Mouse (Mus musculus) heart, postnatal 14 days (tissue): ENCODE data around the gene Mrgprb1. TPM values are rescaled to one million over a fixed set of nuclear protein-coding genes. Genes with fewer than 3 reads are reported as not detected.
"Not testable (repeated sequence)": the region's sequence is repeated elsewhere in the genome, so short reads cannot be mapped to it uniquely, and the experiment has no call there.

Experiments used
- DNase-seq, 2 experiments: peaks; one replicate each; pipeline ENCODE4 v3.0.0; 2021 to 2022
- intact Hi-C: fragments of 180-260 bp; cut with DNase I; formaldehyde crosslinking; loops from one replicate; pipeline ENCODE4 v1.15.1; 2025
- long read RNA-seq, 2 experiments: library from polyadenylated mRNA; stranded (forward); transcript quantifications; one replicate each; pipeline ENCODE4 v2.0.0; 2021
- total RNA-seq, 2 experiments: library from RNA; stranded (reverse); gene quantifications; 2 replicates each; pipeline ENCODE4 v1.2.3; 2021

Gene Mrgprb1
- total RNA-seq = under 1 TPM; 0.12 to 0.62 TPM
- long read RNA-seq, experiment 1 = 0 reads
- long read RNA-seq, experiment 2 = 0 reads

- intact Hi-C loops = no loop called here
- no peak for DNase-seq
These were observed at the start of gene Mrgprb1 for GRCm38 (mm10) chr7:48456242-48456641. Gene Mrgprb1 (minus strand): TSS chr7:48456342.

GRCm38 (mm10) chr7:48499221-48499620 is 43.1 kb upstream of the Mrgprb1 start, which contains the start of gene Mrgprx2:
Gene Mrgprx2 (minus strand): TSS chr7:48499321.
- intact Hi-C loops = no loop called here
- DNase-seq = no peak

- no peak for DNase-seq
- intact Hi-C loops = no loop called here
These were observed 19.6 kb downstream of the Mrgprb1 start for GRCm38 (mm10) chr7:48436581-48436980.

GRCm38 (mm10) chr7:48435936-48436335 is 20.2 kb downstream of the Mrgprb1 start:
- DNase-seq, intact Hi-C loops: not testable (repeated sequence)

Other genes with a start within 250 kb of the Mrgprb1 start
- gene Mrgprb8, start 67.8 kb downstream of the Mrgprb1 start, total RNA-seq = not detected
- gene Mrgprx2, start 43.0 kb upstream of the Mrgprb1 start, total RNA-seq = not detected
- not detected for gene Mrgprb2, start 101.7 kb upstream of the Mrgprb1 start, total RNA-seq
- gene Mrgprb3, start 187.5 kb upstream of the Mrgprb1 start, total RNA-seq = not detected